Mouse (Mus musculus) myocyte (in vitro differentiated cells): Measurements from ENCODE around the gene Swap70.

Source experiments
- CEBPB ChIP-seq: IDR thresholded peaks from 2 replicates; pipeline ENCODE4 v1.6.1; 2011; ENCODE audit warnings: mild to moderate bottlenecking, moderate library complexity; ENCODE audit not compliant: poor library complexity, insufficient read depth, severe bottlenecking
- MAX ChIP-seq: IDR thresholded peaks from one replicate; pipeline ENCODE4 v1.6.1; 2011; ENCODE audit warnings: low read depth, mild to moderate bottlenecking, control low read depth
- MYOD1 ChIP-seq, 3 experiments: IDR thresholded peaks; one replicate each; pipeline ENCODE4 v1.6.1; 2011; ENCODE audit warnings: control low read depth in 2 of 3, low read depth in 2 of 3, mild to moderate bottlenecking in 2 of 3, moderate library complexity in 1 of 3; ENCODE audit not compliant: insufficient read length in 2 of 3, control insufficient read depth in 1 of 3
- MYOG ChIP-seq, 3 experiments: IDR thresholded peaks; one replicate each; pipeline ENCODE4 v1.6.1; 2011; ENCODE audit warnings: control low read depth in 2 of 3, low read depth in 2 of 3, mild to moderate bottlenecking in 2 of 3; ENCODE audit not compliant: insufficient read length in 2 of 3, control insufficient read depth in 1 of 3, insufficient read depth in 1 of 3
- POLR2A ChIP-seq: IDR thresholded peaks from one replicate; pipeline ENCODE4 v1.6.1; 2011; ENCODE audit warnings: low read depth, mild to moderate bottlenecking, control low read depth, moderate library complexity; ENCODE audit not compliant: insufficient read length
- SRF ChIP-seq: IDR thresholded peaks from one replicate; pipeline ENCODE4 v1.6.1; 2011; ENCODE audit warnings: low read depth; ENCODE audit not compliant: control insufficient read depth, insufficient read length
- TCF12 ChIP-seq: IDR thresholded peaks from one replicate; pipeline ENCODE4 v1.6.1; 2011; ENCODE audit warnings: mild to moderate bottlenecking, control low read depth; ENCODE audit not compliant: poor library complexity, insufficient read depth, severe bottlenecking

GRCm38 (mm10) chr7:110253861-110254260 is 32.4 kb downstream of the Swap70 start:
- TF ChIP-seq POLR2A (no peak), MYOD1 (IDR thresholded peaks at IDR 0.05; ENCODE audit: control insufficient read depth in 1 of 3, insufficient read length in 2 of 3, low read depth in 2 of 3) (no peak), MAX (no peak), MYOG (IDR thresholded peaks at IDR 0.05; ENCODE audit: control insufficient read depth in 1 of 3, insufficient read depth in 1 of 3, insufficient read length in 2 of 3, low read depth in 2 of 3) (no peak), TCF12 (no peak), CEBPB (no peak), SRF (no peak)
